9 mouse cellular contexts compared by ENCODE assay signal in genomic region chr1:136945876-136946275, GRCm38 (mm10). TPM values are rescaled to one million over a fixed set of nuclear protein-coding genes. Genes with fewer than 3 reads are reported as not detected.
DNase-seq lines count a peak whose midpoint lies in the region; ATAC-seq and TF ChIP-seq lines count a peak whose summit lies in the region.
"Had no signal": no experiment of that assay in that cellular context is flagged by ENCODE, and none has a peak within 500 bp of the region (broad histone marks: within the 10 kb centered on the region; RNA-seq: fewer than 3 reads in every experiment).

No protein-coding gene starts in this region.

- peak; percentile 49 for DNase-seq in heart, adult 11 months
- DNase-seq in heart, adult 18-20 months: no peak
- DNase-seq in liver, adult 2 months (ENCODE audit: extremely low read depth, low read depth, low spot score): peak; percentile 84
- DNase-seq in yolk sac, embryonic 10.5 days (ENCODE audit: low spot score): peak; percentile 78
- DNase-seq in left cerebral cortex, postnatal 10 days (ENCODE audit: extremely low spot score in 1 of 2, low spot score in 2 of 2): no peak
- DNase-seq in layer of hippocampus, adult 2 months (ENCODE audit: low spot score in 2 of 2): no peak
- DNase-seq: cerebellum, adult 2 months had no signal

- no peaks in the 10 kb centered on the region for H3K36me3 ChIP-seq in megakaryocyte, embryonic 14.5 days (replicated peaks; ENCODE audit: low read length)
- H3K36me3 ChIP-seq in liver, adult 2 months (ENCODE audit: control insufficient read depth, insufficient read depth, low read length): peaks cover 29% of the 10 kb centered on the region

- peak overlapping the region; percentile 78 for H3K9ac ChIP-seq in liver, adult 2 months (ENCODE audit: low read depth, low read length)

- peak overlapping the region; percentile 88 for H3K27ac ChIP-seq in liver, adult 2 months (replicated peaks; ENCODE audit: insufficient read depth, low read depth, low read length)
- H3K27ac ChIP-seq in layer of hippocampus, adult 2 months: no peak overlapping the region

- H3K4me3 ChIP-seq in megakaryocyte, embryonic 14.5 days (replicated peaks): peak overlapping the region; percentile 59
- peak overlapping the region; percentile 84 for H3K4me3 ChIP-seq in liver, adult 2 months (ENCODE audit: insufficient read depth, low read depth, low read length)
- H3K4me3 ChIP-seq in layer of hippocampus, adult 2 months: no peak overlapping the region

- WGBS in liver, adult 2 months: 3% methylated on average over 10 of the region's 10 CpGs

- peaks cover 72% of the 10 kb centered on the region for H3K27me3 ChIP-seq in megakaryocyte, embryonic 14.5 days (replicated peaks)
- H3K27me3 ChIP-seq in liver, adult 2 months (ENCODE audit: control insufficient read depth, insufficient read depth, low read length): no peaks in the 10 kb centered on the region

- intact Hi-C loops in left cerebral cortex, postnatal 10 days (cut with DNase I): no loop called here

- 0 out of 2 replicates have a peak, but pooled peaks have one; percentile 10 for TF ChIP-seq POLR2A in liver, adult 2 months (IDR thresholded peaks at IDR 0.05; ENCODE audit: extremely low read depth, insufficient read depth, low read length)

- ATAC-seq in megakaryocyte, adult 5-6 weeks (ENCODE audit: poor library complexity, severe bottlenecking): no peak

- peaks cover 21% of the 10 kb centered on the region for H3K4me1 ChIP-seq in megakaryocyte, embryonic 14.5 days
- H3K4me1 ChIP-seq in liver, adult 2 months (ENCODE audit: control insufficient read depth, insufficient read depth, low read length): peaks cover 3% of the 10 kb centered on the region; the same call in 1 of the 2 replicates

- H3K9me3 ChIP-seq in megakaryocyte, embryonic 14.5 days: no peaks in the 10 kb centered on the region

- no peak for TF ChIP-seq CTCF in liver, adult 2 months (IDR thresholded peaks at IDR 0.05; ENCODE audit: low read depth, low read length)
- TF ChIP-seq CTCF in layer of hippocampus, adult 2 months (conservative IDR thresholded peaks at IDR 0.05): no peak

- H3K79me2 ChIP-seq in liver, adult 2 months (ENCODE audit: control insufficient read depth, insufficient read depth, low read length): peaks cover 19% of the 10 kb centered on the region

RNA-seq across cellular contexts. Expression of gene Nr5a2, which starts 14.4 kb away (rescaled TPM):
- total RNA-seq in heart, adult 18-20 months (2021): under 1 TPM; 0.07 to 0.46 TPM
- polyA plus RNA-seq in megakaryocyte, embryonic 14.5 days (2012; ENCODE audit: insufficient read depth, low replicate concordance): 0.79 TPM in 1 of 2 replicates, not detected in the other
- not detected in 2 replicates for total RNA-seq in megakaryocyte, adult 5-6 weeks (2015)
- not detected in 2 replicates for total RNA-seq in megakaryocyte, adult 5-6 weeks (2017)
- total RNA-seq in liver, adult 2 months (2014; rRNA removed): 37.7 and 41.5 TPM in 2 replicates
- 21.4 and 24.0 TPM in 2 replicates for polyA plus RNA-seq in liver, adult 2 months (2012; rRNA removed)
- under 1 TPM; 0.26 to 0.34 TPM for total RNA-seq in left cerebral cortex, postnatal 10 days (2021)
- not detected for total RNA-seq in layer of hippocampus, adult 2 months (2021)

Comparison
In these comparisons a context has a peak if more than half of its experiments do, and no peak if none do; other contexts are left out.
1. DNase-seq: peak in heart, adult 11 months (single experiment), liver, adult 2 months (single experiment) and yolk sac, embryonic 10.5 days (single experiment); none in heart, adult 18-20 months (0 of 2), left cerebral cortex, postnatal 10 days (0 of 2) and layer of hippocampus, adult 2 months (0 of 2).
2. RNA of gene Nr5a2, which starts 14.4 kb away (total RNA-seq): 37.7 to 41.5 TPM in liver, adult 2 months; 0.07 to 0.46 TPM in heart, adult 18-20 months, 0.26 to 0.34 TPM in left cerebral cortex, postnatal 10 days, not detected in megakaryocyte, adult 5-6 weeks and not detected in layer of hippocampus, adult 2 months; every median in the first group is over 10 times any median in the second.